Mouse (Mus musculus): ENCODE measurements around the gene Scube2. TPM values are rescaled to one million over a fixed set of nuclear protein-coding genes. Genes with fewer than 3 reads are reported as not detected.

Gene Scube2
- total RNA-seq, 2 experiments from 2014 or later, result not detected

DNA sequence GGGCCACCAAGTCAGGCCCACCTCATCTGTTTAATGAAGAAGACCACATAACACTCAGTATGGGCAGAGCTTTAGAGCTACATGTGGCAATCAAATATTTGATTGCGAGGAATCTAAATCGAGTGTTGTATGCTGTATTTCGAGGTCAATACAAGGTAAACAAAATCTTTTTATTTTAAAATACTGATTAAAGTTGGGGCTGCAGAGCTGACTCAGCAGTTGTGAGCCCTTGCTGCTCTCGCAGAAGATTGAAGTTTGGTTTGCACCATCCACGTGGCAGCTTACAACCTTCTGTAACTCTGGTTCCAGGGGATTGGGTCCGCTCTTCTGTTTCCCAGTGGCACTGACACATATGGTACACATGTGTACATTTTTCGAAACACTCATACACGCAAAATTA, 111.4 kb downstream of the Scube2 start:
- ATAC-seq (replicated peaks; ENCODE audit: low FRiP score, low TSS enrichment, poor library complexity, severe bottlenecking), result no peak

DNA sequence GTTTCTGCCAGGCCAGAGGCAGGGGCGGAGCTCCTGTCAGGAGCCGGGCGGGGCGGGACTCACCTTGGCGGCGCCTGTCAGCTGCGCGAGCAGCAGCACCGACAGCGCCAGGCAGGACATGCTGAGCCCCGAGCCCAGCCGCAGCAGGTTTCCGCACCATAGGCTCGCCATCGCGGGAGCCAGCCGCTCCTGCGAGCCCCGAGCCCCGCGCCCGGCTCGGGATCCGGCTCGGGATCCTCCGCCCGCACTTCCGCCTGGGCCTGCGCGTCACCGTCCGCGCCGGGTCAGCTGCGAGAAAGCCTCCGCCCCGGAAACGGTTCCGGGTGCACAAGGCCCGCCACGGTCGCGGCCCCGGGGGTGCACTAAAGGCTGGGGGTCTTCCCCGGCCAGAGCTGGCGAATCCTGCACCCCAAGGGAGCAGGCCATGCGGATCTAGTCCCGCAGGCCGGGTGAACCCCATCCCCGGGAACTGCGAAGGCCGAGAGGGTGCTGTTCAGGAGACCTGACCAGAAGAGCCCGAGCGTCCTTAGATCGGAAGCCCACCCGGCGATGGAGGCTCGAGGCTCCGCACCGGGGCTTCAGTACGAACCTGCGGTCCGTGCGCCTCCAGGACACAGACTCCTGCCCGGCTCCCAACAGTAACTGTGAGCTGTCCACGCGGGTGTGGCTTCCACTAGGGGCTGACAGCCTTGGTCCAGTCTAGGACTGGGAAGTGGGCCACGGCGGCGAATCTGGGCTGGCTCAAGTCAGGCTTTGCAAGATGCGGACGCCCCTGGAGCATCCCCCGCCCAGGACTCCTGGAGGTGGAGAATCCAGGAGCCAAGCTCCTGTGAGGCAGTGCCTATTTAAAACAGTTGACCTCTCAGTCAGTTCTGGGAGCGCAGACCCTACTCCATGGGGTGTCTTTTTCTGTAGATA, 113.2 kb downstream of the Scube2 start, which contains the start of gene Tmem9b:
Gene Tmem9b (minus strand): TSS at position 868 of the 918 bp plus-strand sequence.
- ATAC-seq (replicated peaks; ENCODE audit: low FRiP score, low TSS enrichment, poor library complexity, severe bottlenecking), result peak; percentile 84

DNA sequence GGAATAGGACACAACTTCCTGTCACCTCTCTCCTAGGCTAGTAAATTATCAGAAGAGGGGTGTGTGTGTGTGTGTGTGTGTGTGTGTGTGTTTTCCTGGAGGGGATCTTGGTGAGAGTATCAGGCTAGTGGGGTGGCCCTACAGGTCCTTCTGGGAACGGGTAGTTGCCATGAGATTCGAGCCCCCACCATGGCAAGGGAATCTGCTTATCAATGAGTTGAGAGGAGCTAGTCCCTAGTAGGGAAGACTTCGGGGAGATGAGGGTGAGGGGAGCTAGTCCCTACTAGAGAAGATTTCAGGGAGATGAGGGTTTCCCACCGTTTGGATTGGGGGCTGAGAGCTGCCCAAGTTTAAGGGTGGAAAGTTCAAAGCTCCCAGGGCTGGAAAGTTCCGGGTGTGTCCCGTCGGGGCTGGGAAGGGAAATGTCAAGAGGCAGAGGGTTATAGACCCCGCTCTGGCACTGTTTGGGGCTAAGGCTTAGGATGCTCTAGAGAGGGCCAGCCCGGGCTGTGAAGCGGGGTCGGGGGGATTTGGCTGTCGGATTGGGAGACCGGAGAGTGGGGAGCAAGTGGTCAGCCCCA, 114.0 kb downstream of the Scube2 start:
- ATAC-seq (replicated peaks; ENCODE audit: low FRiP score, low TSS enrichment, poor library complexity, severe bottlenecking), result peak; percentile 19

Other genes starting within 250 kb of the Scube2 start
- 8.5 and 16.1 TPM in 2 replicates for gene St5, start 162.1 kb downstream of the Scube2 start, total RNA-seq (2014; fragmentation: Nextera tagmentation)
- gene St5, start 162.1 kb downstream of the Scube2 start, total RNA-seq (2017), result 6.5 and 12.5 TPM in 2 replicates
- gene Akip1, start 162.0 kb downstream of the Scube2 start, total RNA-seq (2014; fragmentation: Nextera tagmentation), result 40.8 and 50.5 TPM in 2 replicates
- gene Akip1, start 162.0 kb downstream of the Scube2 start, total RNA-seq (2017), result 35.3 and 43.5 TPM in 2 replicates
- not detected in 2 replicates for gene BC051019, start 141.8 kb downstream of the Scube2 start, total RNA-seq (2014; fragmentation: Nextera tagmentation)
- not detected in 2 replicates for gene BC051019, start 141.8 kb downstream of the Scube2 start, total RNA-seq (2017)
- gene Ascl3, start 134.0 kb downstream of the Scube2 start, total RNA-seq (2014; fragmentation: Nextera tagmentation), result not detected in 2 replicates
- 2.1 TPM in 1 of 2 replicates, not detected in the other for gene Ascl3, start 134.0 kb downstream of the Scube2 start, total RNA-seq (2017)
- gene Tmem9b, start 112.8 kb downstream of the Scube2 start, total RNA-seq (2014; fragmentation: Nextera tagmentation), result 24.3 and 26.4 TPM in 2 replicates
- gene Tmem9b, start 112.8 kb downstream of the Scube2 start, total RNA-seq (2017), result 16.2 and 24.6 TPM in 2 replicates
- gene Nrip3, start 83.7 kb downstream of the Scube2 start, total RNA-seq (2014; fragmentation: Nextera tagmentation), result not detected in 2 replicates
- gene Nrip3, start 83.7 kb downstream of the Scube2 start, total RNA-seq (2017), result not detected in 2 replicates
- 46.2 and 48.5 TPM in 2 replicates for gene Dennd5a, start 94.8 kb upstream of the Scube2 start, total RNA-seq (2014; fragmentation: Nextera tagmentation)
- 41.6 and 54.4 TPM in 2 replicates for gene Dennd5a, start 94.8 kb upstream of the Scube2 start, total RNA-seq (2017)
- 42.8 and 47.7 TPM in 2 replicates for gene Tmem41b, start 121.2 kb upstream of the Scube2 start, total RNA-seq (2014; fragmentation: Nextera tagmentation)
- gene Tmem41b, start 121.2 kb upstream of the Scube2 start, total RNA-seq (2017), result 42.9 and 59.7 TPM in 2 replicates
- gene Ipo7, start 152.6 kb upstream of the Scube2 start, total RNA-seq (2014; fragmentation: Nextera tagmentation), result 96.2 and 126 TPM in 2 replicates
- 252 and 297 TPM in 2 replicates for gene Ipo7, start 152.6 kb upstream of the Scube2 start, total RNA-seq (2017)
- 18.8 and 25.7 TPM in 2 replicates for gene Zfp143, start 195.5 kb upstream of the Scube2 start, total RNA-seq (2014; fragmentation: Nextera tagmentation)
- gene Zfp143, start 195.5 kb upstream of the Scube2 start, total RNA-seq (2017), result 30.1 and 47.0 TPM in 2 replicates